Mouse (Mus musculus): ENCODE results near the gene Rps3. TPM values are rescaled to one million over a fixed set of nuclear protein-coding genes. Genes with fewer than 3 reads are reported as not detected.

The Rps3 gene
- 490 and 757 TPM in 2 replicates for polyA plus RNA-seq (2011; ENCODE audit: insufficient read depth, insufficient read length, low replicate concordance, missing spikeins)

- peak; percentile 91; the same call in 1 of the 2 replicates for TF ChIP-seq POLR2A (IDR thresholded peaks at IDR 0.05; ENCODE audit: borderline replicate concordance, control insufficient read depth, low read depth, low read length)
- TF ChIP-seq CTCF (IDR thresholded peaks at IDR 0.05; ENCODE audit: control insufficient read depth, insufficient read depth, low read length): no peak
- under 1% methylated on average over 45 of the region's 45 CpGs for whole genome bisulfite sequencing
- peaks cover 2% of the 10 kb centered on the region for H3K4me1 ChIP-seq (ENCODE audit: control insufficient read depth, insufficient read depth, low read length)
Measured at GRCm38 (mm10) chr7:99483271-99483923, at the start of gene Rps3. Rps3 (minus strand) TSS chr7:99483738.

GRCm38 (mm10) chr7:99532526-99532925 lies 49.0 kb upstream of the Rps3 start:
- TF ChIP-seq POLR2A (IDR thresholded peaks at IDR 0.05; ENCODE audit: borderline replicate concordance, control insufficient read depth, low read depth, low read length) (no peak), CTCF (IDR thresholded peaks at IDR 0.05; ENCODE audit: control insufficient read depth, insufficient read depth, low read length) (no peak)
- WGBS: 52% methylated on average over 4 of the region's 4 CpGs
- Histone ChIP-seq H3K27ac (ENCODE audit: control insufficient read depth, insufficient read depth, low read depth, low read length, poor library complexity) (peak overlapping the region; percentile 50), H3K4me1 (ENCODE audit: control insufficient read depth, insufficient read depth, low read length) (peaks cover 24% of the 10 kb centered on the region), H3K4me3 (replicated peaks; ENCODE audit: control insufficient read depth, low read depth, low read length) (no peak overlapping the region)

More at GRCm38 (mm10) chr7:99483271-99483923, at the start of gene Rps3:
- peak within 1 kb of the TSS; percentile 95 for H3K4me3 ChIP-seq (replicated peaks; ENCODE audit: control insufficient read depth, low read depth, low read length)
- peak within 1 kb of the TSS; percentile 52 for H3K27ac ChIP-seq (ENCODE audit: control insufficient read depth, insufficient read depth, low read depth, low read length, poor library complexity)

DNA sequence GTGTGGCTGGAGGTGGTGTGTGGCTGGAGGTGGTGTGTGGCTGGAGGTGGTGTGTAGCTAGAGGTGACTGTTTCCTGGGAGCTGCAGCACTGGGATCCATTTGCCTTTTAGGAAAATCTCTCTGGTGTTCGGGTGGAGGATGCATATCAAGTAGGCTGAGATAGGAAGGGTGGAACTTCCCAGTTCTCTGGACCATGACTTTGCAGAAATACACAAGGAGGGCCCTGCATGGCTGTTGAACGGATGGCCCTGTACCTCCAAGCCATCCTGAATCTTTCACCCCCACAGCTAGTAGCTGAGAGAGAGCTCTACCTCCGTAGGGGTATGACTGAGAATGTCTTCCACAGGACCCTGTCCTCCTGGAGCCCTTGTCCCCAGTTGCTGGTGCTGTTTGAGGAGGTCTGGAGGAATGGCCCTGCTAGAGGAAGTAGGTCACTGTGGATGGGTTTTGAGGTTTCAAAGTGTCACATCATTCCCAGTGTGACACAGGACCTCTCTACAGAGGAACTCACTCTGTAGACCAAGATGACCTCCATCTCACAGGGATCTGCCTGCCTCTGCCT lies 48.0 kb upstream of the Rps3 start:
- Histone ChIP-seq H3K4me1 (ENCODE audit: control insufficient read depth, insufficient read depth, low read length) (peaks cover 21% of the 10 kb centered on the region), H3K27ac (ENCODE audit: control insufficient read depth, insufficient read depth, low read depth, low read length, poor library complexity) (peak overlapping the region; percentile 47)

GRCm38 (mm10) chr7:99529410-99529809 lies 45.9 kb upstream of the Rps3 start:
- TF ChIP-seq CTCF (IDR thresholded peaks at IDR 0.05; ENCODE audit: control insufficient read depth, insufficient read depth, low read length) (no peak), POLR2A (IDR thresholded peaks at IDR 0.05; ENCODE audit: borderline replicate concordance, control insufficient read depth, low read depth, low read length) (no peak)
- Histone ChIP-seq H3K4me3 (replicated peaks; ENCODE audit: control insufficient read depth, low read depth, low read length) (no peak overlapping the region), H3K27ac (ENCODE audit: control insufficient read depth, insufficient read depth, low read depth, low read length, poor library complexity) (no peak overlapping the region), H3K4me1 (ENCODE audit: control insufficient read depth, insufficient read depth, low read length) (peaks cover 14% of the 10 kb centered on the region)
- 60% methylated on average over 5 of the region's 5 CpGs for WGBS

More for the DNA sequence above, 48.0 kb upstream of the Rps3 start:
- H3K4me3 ChIP-seq (replicated peaks; ENCODE audit: control insufficient read depth, low read depth, low read length): no peak overlapping the region
- TF ChIP-seq POLR2A (IDR thresholded peaks at IDR 0.05; ENCODE audit: borderline replicate concordance, control insufficient read depth, low read depth, low read length) (no peak), CTCF (IDR thresholded peaks at IDR 0.05; ENCODE audit: control insufficient read depth, insufficient read depth, low read length) (no peak)
- 21% methylated on average over 3 of the region's 3 CpGs for WGBS

DNA sequence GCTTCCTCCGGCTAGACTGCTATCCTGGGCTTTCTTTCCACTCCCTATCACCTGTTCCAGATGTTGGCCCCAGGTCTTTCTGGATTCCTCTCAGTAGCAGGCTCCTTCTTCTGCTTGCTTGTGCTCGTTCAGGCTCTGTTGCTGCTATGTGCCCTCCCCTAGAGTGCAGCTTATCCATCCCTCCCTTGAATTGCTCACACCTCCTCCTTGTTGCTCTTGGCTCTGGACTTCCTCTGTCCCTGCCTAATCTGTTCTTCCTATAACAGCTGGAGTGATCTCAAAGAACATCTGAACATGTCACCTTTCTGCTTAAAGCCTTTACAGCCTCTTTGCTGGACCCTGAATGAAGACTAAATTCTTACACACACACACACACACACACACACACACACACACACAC lies 45.0 kb upstream of the Rps3 start:
- H3K27ac ChIP-seq (ENCODE audit: control insufficient read depth, insufficient read depth, low read depth, low read length, poor library complexity): no peak overlapping the region
- peaks cover 12% of the 10 kb centered on the region for H3K4me1 ChIP-seq (ENCODE audit: control insufficient read depth, insufficient read depth, low read length)
- no peak for TF ChIP-seq POLR2A (IDR thresholded peaks at IDR 0.05; ENCODE audit: borderline replicate concordance, control insufficient read depth, low read depth, low read length)
- no peak for TF ChIP-seq CTCF (IDR thresholded peaks at IDR 0.05; ENCODE audit: control insufficient read depth, insufficient read depth, low read length)
- H3K4me3 ChIP-seq (replicated peaks; ENCODE audit: control insufficient read depth, low read depth, low read length): no peak overlapping the region
- WGBS: 66% methylated on average over 2 of the region's 2 CpGs

- TF ChIP-seq CTCF (IDR thresholded peaks at IDR 0.05; ENCODE audit: control insufficient read depth, insufficient read depth, low read length) (no peak), POLR2A (IDR thresholded peaks at IDR 0.05; ENCODE audit: borderline replicate concordance, control insufficient read depth, low read depth, low read length) (no peak)
- H3K4me3 ChIP-seq (replicated peaks; ENCODE audit: control insufficient read depth, low read depth, low read length): no peak overlapping the region
- H3K4me1 ChIP-seq (ENCODE audit: control insufficient read depth, insufficient read depth, low read length): no peaks in the 10 kb centered on the region
- H3K27ac ChIP-seq (ENCODE audit: control insufficient read depth, insufficient read depth, low read depth, low read length, poor library complexity): no peak overlapping the region
- WGBS: 94% methylated on average over 1 of the region's 1 CpGs
Measured at GRCm38 (mm10) chr7:99523837-99524236, 40.3 kb upstream of the Rps3 start.

DNA sequence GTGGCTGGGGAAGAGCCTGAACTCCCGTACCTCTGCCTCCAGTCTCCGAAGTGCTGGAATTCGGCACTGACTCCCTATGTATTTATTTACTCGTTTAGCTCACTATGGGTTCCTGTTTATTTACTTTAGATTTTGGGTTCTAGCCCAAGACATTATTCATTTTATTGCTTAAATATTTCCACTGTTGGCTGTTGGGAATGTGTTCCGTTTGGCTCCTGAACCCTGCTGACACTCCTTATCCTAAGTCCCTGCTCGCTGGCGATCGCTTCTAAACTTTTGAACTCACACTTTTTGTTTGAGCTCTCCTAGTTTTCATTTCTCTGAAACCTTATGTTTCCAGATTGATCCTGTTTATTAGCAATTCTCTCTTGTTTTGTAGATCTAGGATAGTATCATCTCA lies 39.6 kb upstream of the Rps3 start:
- H3K4me1 ChIP-seq (ENCODE audit: control insufficient read depth, insufficient read depth, low read length): no peaks in the 10 kb centered on the region
- H3K4me3 ChIP-seq (replicated peaks; ENCODE audit: control insufficient read depth, low read depth, low read length): no peak overlapping the region
- WGBS: 88% methylated on average over 8 of the region's 8 CpGs
- no peak overlapping the region for H3K27ac ChIP-seq (ENCODE audit: control insufficient read depth, insufficient read depth, low read depth, low read length, poor library complexity)
- TF ChIP-seq CTCF (IDR thresholded peaks at IDR 0.05; ENCODE audit: control insufficient read depth, insufficient read depth, low read length) (no peak), POLR2A (IDR thresholded peaks at IDR 0.05; ENCODE audit: borderline replicate concordance, control insufficient read depth, low read depth, low read length) (no peak)

GRCm38 (mm10) chr7:99518954-99519644 lies 35.6 kb upstream of the Rps3 start:
- TF ChIP-seq CTCF (IDR thresholded peaks at IDR 0.05; ENCODE audit: control insufficient read depth, insufficient read depth, low read length): no peak
- no peak for TF ChIP-seq POLR2A (IDR thresholded peaks at IDR 0.05; ENCODE audit: borderline replicate concordance, control insufficient read depth, low read depth, low read length)
- 65% methylated on average over 4 of the region's 4 CpGs for WGBS
- Histone ChIP-seq H3K27ac (ENCODE audit: control insufficient read depth, insufficient read depth, low read depth, low read length, poor library complexity) (no peak overlapping the region), H3K4me1 (ENCODE audit: control insufficient read depth, insufficient read depth, low read length) (peaks cover 7% of the 10 kb centered on the region; the same call in 1 of the 2 replicates), H3K4me3 (replicated peaks; ENCODE audit: control insufficient read depth, low read depth, low read length) (no peak overlapping the region)

All from bone marrow, adult 2 months (tissue).